Mouse (Mus musculus) midbrain, embryonic 12.5 days (tissue): ENCODE data around the gene Rnase2b. TPM values are rescaled to one million over a fixed set of nuclear protein-coding genes. Genes with fewer than 3 reads are reported as not detected.

Source experiments
- ATAC-seq: fragments of 200-750 bp; cut with Nextera tagmentation; 2 replicates; pipeline ENCODE4 v1.8.0; 2017; ENCODE audit warnings: low read depth, moderate TSS enrichment, moderate library complexity; ENCODE audit not compliant: low FRiP score
- H3K27ac ChIP-seq: fragments of 300-500 bp; sonication (generic); replicated peaks from 2 replicates; pipeline ENCODE4 v1.5.1; 2016; ENCODE audit warnings: mild to moderate bottlenecking
- H3K27me3 ChIP-seq: fragments of 300-500 bp; sonication (generic); 2 replicates; pipeline ENCODE4 v1.6.1; 2016; ENCODE audit warnings: mild to moderate bottlenecking
- H3K36me3 ChIP-seq: fragments of 300-500 bp; sonication (generic); 2 replicates; pipeline ENCODE4 v1.6.1; 2016
- H3K4me1 ChIP-seq: fragments of 300-500 bp; sonication (generic); 2 replicates; pipeline ENCODE4 v1.6.1; 2016
- H3K4me2 ChIP-seq: fragments of 300-500 bp; sonication (generic); replicated peaks from 2 replicates; pipeline ENCODE4 v1.6.1; 2016; ENCODE audit warnings: mild to moderate bottlenecking, moderate library complexity
- H3K4me3 ChIP-seq: fragments of 300-500 bp; sonication (generic); 2 replicates; pipeline ENCODE4 v1.5.1; 2016; ENCODE audit warnings: mild to moderate bottlenecking
- H3K9ac ChIP-seq: fragments of 300-500 bp; sonication (generic); replicated peaks from 2 replicates; pipeline ENCODE4 v1.6.1; 2016; ENCODE audit warnings: mild to moderate bottlenecking, moderate library complexity
- H3K9me3 ChIP-seq: fragments of 300-500 bp; sonication (generic); 2 replicates; pipeline ENCODE4 v1.6.1; 2016; ENCODE audit warnings: mild to moderate bottlenecking
- WGBS: fragments of 180-500 bp; shearing (Covaris S2); methylation state at CpG from one replicate; pipeline ENCODE4 v1.1.7; 2016; 5-methylcytosine and 5-hydroxymethylcytosine counted together
- polyA plus RNA-seq: library from polyadenylated mRNA; unstranded; fragments of >200 nt; fragmentation: Nextera tagmentation; extraction: Ambion mirVana; gene quantifications from 2 replicates; pipeline ENCODE4 v1.2.1, GENCODE M21; 2016

Gene Rnase2b
- polyA plus RNA-seq, 1 experiment from 2014 or later, result not detected

DNA sequence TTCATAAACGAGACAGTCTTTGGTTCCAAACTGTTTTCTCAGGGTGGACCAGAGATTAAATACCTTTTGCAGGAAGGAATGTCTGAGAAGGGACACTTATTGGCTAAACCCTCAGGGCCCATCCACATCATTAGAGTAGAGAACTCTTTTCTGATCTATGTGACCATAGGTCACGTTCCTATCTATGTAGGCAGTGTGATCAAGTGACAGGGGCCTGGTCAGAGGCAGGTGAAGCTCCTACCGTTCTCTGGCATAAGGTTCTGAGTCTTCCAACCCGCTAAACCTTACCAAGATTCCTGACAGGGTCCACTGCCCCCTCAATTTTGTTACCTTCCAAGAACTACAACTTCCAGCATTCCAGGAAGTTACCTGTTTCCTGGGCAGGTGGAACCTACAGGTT lies 19.9 kb upstream of the Rnase2b start:
- peaks cover 6% of the 10 kb centered on the region; the same call in 1 of the 2 replicates for H3K4me1 ChIP-seq
- H3K4me2 ChIP-seq, result no peak overlapping the region
- no peak overlapping the region for H3K4me3 ChIP-seq
- no peaks in the 10 kb centered on the region for H3K36me3 ChIP-seq
- no peak overlapping the region for H3K9ac ChIP-seq
- H3K27me3 ChIP-seq, result no peaks in the 10 kb centered on the region
- H3K27ac ChIP-seq, result no peak overlapping the region
- H3K9me3 ChIP-seq, result no peaks in the 10 kb centered on the region
- no peak for ATAC-seq
- 86% methylated on average over 4 of the region's 4 CpGs for WGBS

DNA sequence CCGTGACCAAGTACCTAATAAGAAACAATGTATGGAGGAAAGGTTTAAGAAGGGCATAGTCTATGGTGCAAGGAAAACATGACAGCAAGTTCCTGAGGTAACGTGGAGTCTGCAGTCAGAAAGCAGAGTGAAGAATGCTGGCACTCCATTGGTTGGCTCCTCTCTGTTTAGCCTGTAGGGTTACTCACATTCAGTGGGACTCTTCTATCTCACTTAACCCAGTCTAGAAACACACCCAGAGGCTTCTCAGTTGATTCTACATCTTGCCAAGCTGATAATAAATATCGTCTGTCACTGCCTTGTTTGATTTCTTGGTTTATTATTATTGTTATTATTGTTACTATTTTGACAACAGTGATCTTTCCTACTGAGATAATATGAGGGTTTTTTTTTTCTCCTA lies 19.5 kb upstream of the Rnase2b start:
- WGBS, result 86% methylated on average over 3 of the region's 3 CpGs
- Histone ChIP-seq H3K4me2 (no peak overlapping the region), H3K9ac (no peak overlapping the region), H3K27ac (no peak overlapping the region), H3K9me3 (no peaks in the 10 kb centered on the region), H3K36me3 (no peaks in the 10 kb centered on the region), H3K4me1 (peaks cover 6% of the 10 kb centered on the region; the same call in 1 of the 2 replicates), H3K4me3 (no peak overlapping the region), H3K27me3 (no peaks in the 10 kb centered on the region)
- no peak for ATAC-seq

DNA sequence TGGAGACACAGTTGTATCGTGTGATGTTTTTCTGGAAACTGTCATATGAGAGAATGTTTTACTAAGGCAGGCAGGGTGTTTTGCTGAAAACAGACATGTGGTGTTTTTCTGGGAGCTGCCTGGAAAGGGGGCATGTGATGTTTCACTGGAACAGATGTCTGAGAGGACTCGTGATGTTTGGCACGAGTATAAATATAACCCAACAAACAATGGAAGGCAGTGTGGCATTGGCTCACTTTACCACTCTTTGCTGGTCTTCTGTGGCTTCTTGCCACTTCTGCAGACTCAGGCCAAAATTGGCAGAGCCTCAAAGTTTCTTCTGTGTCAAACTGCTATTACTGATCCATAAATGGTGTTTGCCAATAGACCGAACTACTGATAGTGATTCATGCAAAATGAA lies 18.8 kb upstream of the Rnase2b start:
- ATAC-seq, result no peak
- Histone ChIP-seq H3K27ac (no peak overlapping the region), H3K36me3 (no peaks in the 10 kb centered on the region), H3K27me3 (no peaks in the 10 kb centered on the region), H3K9ac (no peak overlapping the region), H3K4me2 (no peak overlapping the region), H3K4me1 (peaks cover 6% of the 10 kb centered on the region; the same call in 1 of the 2 replicates), H3K9me3 (no peaks in the 10 kb centered on the region), H3K4me3 (no peak overlapping the region)
- 89% methylated on average over 4 of the region's 4 CpGs for WGBS

DNA sequence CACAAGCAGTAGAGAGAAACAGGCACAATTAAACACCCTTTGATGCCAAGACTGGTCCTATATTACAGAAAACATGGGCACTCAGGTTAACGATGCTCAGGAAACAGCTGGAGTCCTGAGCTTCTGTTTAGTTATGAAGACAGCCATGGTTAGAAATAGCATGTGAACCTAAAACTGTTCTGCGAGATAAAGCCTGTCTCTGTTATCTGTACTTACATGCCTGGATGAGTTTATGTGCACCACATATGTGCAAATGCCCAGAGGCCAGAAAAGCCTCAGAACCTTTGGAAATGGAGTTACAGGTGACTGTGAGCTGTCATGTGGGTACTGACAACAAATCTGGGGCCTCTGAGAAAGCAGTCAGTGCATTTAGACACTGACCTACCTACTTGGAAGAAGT lies 18.1 kb upstream of the Rnase2b start:
- H3K27ac ChIP-seq, result no peak overlapping the region
- H3K36me3 ChIP-seq, result no peaks in the 10 kb centered on the region
- ATAC-seq, result no peak
- no peak overlapping the region for H3K4me3 ChIP-seq
- H3K9me3 ChIP-seq, result no peaks in the 10 kb centered on the region
- no peak overlapping the region for H3K9ac ChIP-seq
- H3K4me1 ChIP-seq, result peaks cover 6% of the 10 kb centered on the region; the same call in 1 of the 2 replicates
- no peak overlapping the region for H3K4me2 ChIP-seq
- no peaks in the 10 kb centered on the region for H3K27me3 ChIP-seq
- WGBS, result 87% methylated on average over 2 of the region's 2 CpGs

DNA sequence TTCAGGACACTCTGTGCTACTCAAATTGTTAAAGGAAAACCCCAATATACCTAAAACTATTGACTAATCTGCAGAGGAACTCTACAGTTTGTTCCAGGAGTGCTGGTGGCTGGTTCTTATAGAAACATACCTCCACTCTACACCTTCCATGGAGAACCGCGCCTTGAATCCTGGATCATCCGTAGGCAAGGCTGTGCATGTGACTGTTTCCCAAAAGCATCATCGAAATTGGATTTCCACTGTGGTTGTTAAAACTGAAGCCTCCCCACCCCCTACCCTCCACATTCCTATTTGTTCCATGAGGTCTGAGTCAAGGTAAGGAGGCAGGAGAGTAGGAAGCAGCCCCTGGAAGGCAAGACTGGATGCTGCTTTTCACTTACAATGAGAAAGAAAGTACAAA lies 17.6 kb upstream of the Rnase2b start:
- 92% methylated on average over 4 of the region's 4 CpGs for WGBS
- Histone ChIP-seq H3K27ac (no peak overlapping the region), H3K4me1 (peaks cover 6% of the 10 kb centered on the region; the same call in 1 of the 2 replicates), H3K27me3 (no peaks in the 10 kb centered on the region), H3K4me2 (no peak overlapping the region), H3K4me3 (no peak overlapping the region), H3K36me3 (no peaks in the 10 kb centered on the region), H3K9me3 (no peaks in the 10 kb centered on the region), H3K9ac (no peak overlapping the region)
- ATAC-seq, result no peak

DNA sequence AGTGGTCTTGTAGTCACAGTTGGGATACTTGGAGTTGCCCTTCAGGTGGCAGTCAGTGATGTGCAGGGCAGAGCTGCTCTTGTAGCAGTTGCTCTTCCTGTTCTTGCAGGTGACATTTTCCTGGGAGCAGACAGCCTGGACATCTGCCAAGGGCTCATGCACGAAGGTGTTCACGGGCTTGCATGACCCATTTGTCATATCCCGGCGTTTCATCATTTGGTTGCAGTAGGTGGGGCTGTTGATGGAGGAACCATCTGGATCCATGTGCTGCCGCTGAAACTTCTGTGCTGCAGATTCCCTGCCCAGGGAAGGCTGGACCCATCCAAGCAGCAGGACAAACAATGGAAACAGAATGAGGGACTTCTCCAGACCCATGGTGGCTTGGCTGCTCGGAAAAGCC lies 16.5 kb upstream of the Rnase2b start:
- H3K27ac ChIP-seq, result no peak overlapping the region
- H3K4me1 ChIP-seq, result peaks cover 6% of the 10 kb centered on the region; the same call in 1 of the 2 replicates
- H3K9me3 ChIP-seq, result no peaks in the 10 kb centered on the region
- H3K36me3 ChIP-seq, result no peaks in the 10 kb centered on the region
- ATAC-seq, result no peak
- H3K4me3 ChIP-seq, result no peak overlapping the region
- H3K4me2 ChIP-seq, result no peak overlapping the region
- H3K27me3 ChIP-seq, result no peaks in the 10 kb centered on the region
- WGBS, result 86% methylated on average over 6 of the region's 6 CpGs
- no peak overlapping the region for H3K9ac ChIP-seq

DNA sequence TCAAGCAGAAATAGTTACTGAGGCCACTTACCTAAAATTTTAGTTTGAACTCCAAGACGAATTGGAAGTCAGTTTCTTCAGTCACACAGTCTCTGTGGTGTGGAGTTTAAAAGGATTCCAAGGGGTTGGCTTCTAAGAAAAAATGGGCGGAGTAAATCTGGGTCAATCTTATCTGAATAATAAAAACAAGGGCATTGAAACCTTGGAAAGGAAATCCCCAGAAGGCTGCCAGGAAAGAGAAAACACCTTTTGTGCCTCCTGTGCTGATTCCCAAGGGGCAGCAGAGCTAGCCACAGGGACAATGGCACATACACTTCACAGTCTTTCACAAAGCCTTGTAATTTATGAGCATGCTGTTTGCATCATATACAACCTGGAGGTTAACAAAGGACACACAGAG lies 15.4 kb upstream of the Rnase2b start, which contains the start of gene Rnase1:
Gene Rnase1 (minus strand): TSS at position 101 of the 400 bp plus-strand sequence.
- no peaks in the 10 kb centered on the region for H3K27me3 ChIP-seq
- H3K9me3 ChIP-seq, result no peaks in the 10 kb centered on the region
- H3K27ac ChIP-seq, result no peak within 1 kb of the TSS
- no peak within 1 kb of the TSS for H3K4me3 ChIP-seq
- no peak within 1 kb of the TSS for H3K9ac ChIP-seq
- no peak within 1 kb of the TSS for H3K4me2 ChIP-seq
- H3K4me1 ChIP-seq, result peaks cover 6% of the 10 kb centered on the region; the same call in 1 of the 2 replicates
- 42% methylated on average over 2 of the region's 2 CpGs for WGBS
- no peak for ATAC-seq
- H3K36me3 ChIP-seq, result no peaks in the 10 kb centered on the region

DNA sequence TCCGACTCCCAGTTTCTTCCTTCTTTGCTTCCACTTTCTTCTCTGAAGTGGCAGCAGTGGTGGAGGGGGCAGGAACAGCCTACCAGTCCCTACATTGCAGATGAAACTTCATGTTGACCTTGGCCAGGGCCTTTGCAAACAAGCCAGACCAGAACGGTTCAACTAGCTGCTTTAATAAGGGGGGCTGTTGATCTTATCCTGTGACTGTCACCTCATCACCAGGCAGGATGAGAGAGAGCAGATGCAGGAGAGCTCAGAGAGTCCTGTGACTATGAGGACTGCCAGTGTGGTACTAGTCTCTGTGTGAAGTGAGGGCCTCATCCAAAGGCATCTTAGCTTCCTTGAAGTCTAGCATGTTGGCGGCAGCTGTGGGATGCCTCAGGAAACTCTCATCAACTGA lies 14.1 kb upstream of the Rnase2b start:
- H3K9ac ChIP-seq, result no peak overlapping the region
- ATAC-seq, result no peak
- H3K4me3 ChIP-seq, result no peak overlapping the region
- no peak overlapping the region for H3K27ac ChIP-seq
- H3K4me1 ChIP-seq, result peaks cover 6% of the 10 kb centered on the region; the same call in 1 of the 2 replicates
- H3K36me3 ChIP-seq, result no peaks in the 10 kb centered on the region
- H3K4me2 ChIP-seq, result no peak overlapping the region
- no peaks in the 10 kb centered on the region for H3K27me3 ChIP-seq
- WGBS, result 70% methylated on average over 3 of the region's 3 CpGs
- no peaks in the 10 kb centered on the region for H3K9me3 ChIP-seq

DNA sequence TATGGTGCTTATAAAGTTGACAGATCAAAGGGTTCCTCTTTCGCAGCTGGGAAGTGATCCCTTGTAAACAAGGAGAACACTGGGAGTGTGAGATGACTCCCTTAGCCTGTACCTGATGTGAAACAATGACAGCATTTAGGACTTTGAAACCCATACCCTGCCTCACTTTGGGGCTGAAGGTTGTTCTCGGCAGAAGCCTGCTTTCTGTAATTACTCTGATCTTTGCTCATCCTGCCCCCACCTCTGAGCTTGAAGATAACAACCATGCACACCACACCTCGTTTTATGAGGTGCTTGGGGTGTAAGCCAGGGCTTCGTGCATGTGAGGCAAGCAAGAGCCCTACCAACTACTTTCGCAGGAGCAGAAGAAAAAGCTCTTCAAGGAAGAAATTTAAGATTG lies 12.9 kb upstream of the Rnase2b start:
- Histone ChIP-seq H3K9me3 (no peaks in the 10 kb centered on the region), H3K4me2 (no peak overlapping the region), H3K9ac (no peak overlapping the region), H3K4me1 (peaks cover 6% of the 10 kb centered on the region; the same call in 1 of the 2 replicates), H3K4me3 (no peak overlapping the region), H3K36me3 (no peaks in the 10 kb centered on the region), H3K27me3 (no peaks in the 10 kb centered on the region), H3K27ac (no peak overlapping the region)
- ATAC-seq, result no peak
- 74% methylated on average over 5 of the region's 5 CpGs for WGBS

DNA sequence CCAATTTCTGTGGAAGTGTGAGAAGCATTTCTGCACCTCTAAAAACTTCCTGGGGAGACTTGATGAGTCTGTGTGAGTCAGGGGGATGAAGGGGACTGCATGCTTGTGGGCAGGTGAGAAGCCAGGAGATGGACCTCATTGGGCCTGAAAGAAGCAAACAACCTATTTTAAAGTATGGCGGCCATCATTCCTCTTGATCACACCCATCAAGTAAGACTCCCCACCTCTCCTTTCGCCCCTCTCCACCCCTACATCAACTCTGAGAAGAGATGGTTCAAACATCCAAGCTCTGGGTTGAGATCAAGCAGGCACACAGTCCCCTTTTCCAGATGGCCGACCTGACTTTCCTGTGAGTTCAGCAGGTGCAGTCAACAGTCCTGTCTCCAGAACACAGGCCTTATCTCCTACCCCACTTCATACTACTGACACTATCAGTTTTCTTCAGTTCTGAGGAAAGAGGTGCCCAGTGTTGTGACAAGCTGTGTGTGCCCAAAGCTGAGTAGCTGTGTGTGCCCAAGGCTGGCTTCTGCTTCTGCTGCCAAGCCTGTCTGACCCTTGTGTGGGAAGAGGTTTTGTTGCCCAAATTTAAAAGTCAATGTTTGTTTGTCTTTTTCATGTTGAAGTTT lies 11.7 kb upstream of the Rnase2b start:
- no peak overlapping the region for H3K4me3 ChIP-seq
- H3K4me2 ChIP-seq, result no peak overlapping the region
- 93% methylated on average over 3 of the region's 3 CpGs for WGBS
- ATAC-seq, result no peak
- H3K27me3 ChIP-seq, result no peaks in the 10 kb centered on the region
- H3K36me3 ChIP-seq, result no peaks in the 10 kb centered on the region
- H3K4me1 ChIP-seq, result peaks cover 6% of the 10 kb centered on the region; the same call in 1 of the 2 replicates
- no peak overlapping the region for H3K9ac ChIP-seq
- no peaks in the 10 kb centered on the region for H3K9me3 ChIP-seq
- no peak overlapping the region for H3K27ac ChIP-seq

DNA sequence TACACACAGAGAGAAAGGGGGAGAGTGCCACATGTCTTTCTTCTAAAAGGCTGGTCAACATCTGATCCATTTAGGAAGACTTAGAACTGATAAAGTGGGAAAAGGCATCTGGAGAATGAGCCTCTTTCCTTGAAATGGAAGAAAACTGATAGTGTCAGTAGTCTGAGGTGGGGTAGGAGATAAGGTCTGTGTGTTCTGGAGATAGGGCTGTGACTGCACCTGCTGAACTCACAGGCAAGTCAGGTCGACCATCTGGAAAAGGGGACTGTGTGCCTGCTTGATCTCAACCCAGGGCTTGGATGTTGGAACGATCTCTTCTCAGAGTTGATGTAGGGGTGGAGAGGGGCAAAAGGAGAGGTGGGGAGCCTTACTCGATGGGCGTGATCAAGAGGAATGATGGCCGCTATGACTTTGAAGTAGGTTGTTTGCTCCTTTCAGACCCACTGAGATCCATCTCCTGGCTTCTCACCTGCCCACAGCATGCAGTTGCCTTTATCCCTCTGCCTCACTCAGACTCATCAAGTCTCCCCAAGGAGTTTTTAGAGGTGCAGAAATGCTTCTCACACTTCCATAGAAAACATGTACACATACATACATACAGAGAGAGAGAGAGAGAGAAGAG lies 9.7 kb upstream of the Rnase2b start:
- Histone ChIP-seq H3K27ac (no peak overlapping the region), H3K27me3 (no peaks in the 10 kb centered on the region), H3K4me2 (no peak overlapping the region), H3K9me3 (no peaks in the 10 kb centered on the region), H3K4me1 (no peaks in the 10 kb centered on the region), H3K9ac (no peak overlapping the region), H3K36me3 (no peaks in the 10 kb centered on the region), H3K4me3 (no peak overlapping the region)
- 77% methylated on average over 5 of the region's 5 CpGs for WGBS
- no peak for ATAC-seq

DNA sequence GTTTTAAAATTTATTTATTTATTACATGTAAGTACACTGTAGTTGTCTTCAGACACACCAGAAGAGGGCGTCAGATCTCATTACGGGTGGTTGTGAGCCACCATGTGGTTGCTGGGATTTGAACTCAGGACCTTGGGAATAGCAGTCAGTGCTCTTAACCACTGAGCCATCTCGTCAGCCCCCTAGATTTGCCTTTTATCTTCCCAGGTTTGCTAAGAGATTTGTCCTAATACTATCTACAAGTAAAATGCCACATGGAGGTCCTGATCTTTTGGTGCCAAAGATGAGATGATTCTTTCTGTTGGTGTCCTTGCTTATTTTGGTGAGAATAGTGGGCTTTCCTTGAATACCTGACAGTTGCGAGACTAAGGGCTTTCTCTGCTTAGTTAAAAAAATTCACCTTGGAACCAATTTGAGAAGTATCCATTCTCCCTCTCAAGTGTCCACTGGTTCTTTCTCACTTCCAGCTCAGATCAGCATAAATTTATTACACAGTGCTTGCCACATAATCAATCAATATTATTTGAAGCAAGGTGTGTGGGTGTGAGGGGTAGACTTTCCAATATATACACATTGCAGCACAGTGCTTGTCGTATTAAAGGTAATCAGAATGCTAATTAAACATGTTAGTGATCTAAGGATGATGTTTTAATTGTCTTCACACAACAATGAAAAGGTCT lies 5.9 kb upstream of the Rnase2b start:
- Histone ChIP-seq H3K4me3 (no peak overlapping the region), H3K9me3 (no peaks in the 10 kb centered on the region), H3K9ac (no peak overlapping the region), H3K27me3 (no peaks in the 10 kb centered on the region), H3K27ac (no peak overlapping the region), H3K36me3 (no peaks in the 10 kb centered on the region), H3K4me1 (no peaks in the 10 kb centered on the region), H3K4me2 (no peak overlapping the region)
- 88% methylated on average over 5 of the region's 5 CpGs for WGBS
- no peak for ATAC-seq
